Mouse (Mus musculus) ES-Bruce4 (cell line): ENCODE data around the gene Pgs1.

Source experiments
- CTCF ChIP-seq: IDR thresholded peaks from one replicate; pipeline ENCODE4 v1.8.1; 2011; ENCODE audit warnings: low read depth, low read length
- EP300 ChIP-seq: IDR thresholded peaks from 2 replicates; pipeline ENCODE4 v1.6.1; 2011; ENCODE audit warnings: low read depth, low read length; ENCODE audit not compliant: insufficient read depth

GRCm38 (mm10) chr11:117941848-117942247 is 44.2 kb upstream of the Pgs1 start:
- TF ChIP-seq CTCF (no peak), EP300 (peak; percentile 66; the same call in 1 of the 2 replicates)
